Mouse (Mus musculus) intestine, embryonic 14.5 days (tissue): ENCODE data around the gene Usp4. TPM values are rescaled to one million over a fixed set of nuclear protein-coding genes. Genes with fewer than 3 reads are reported as not detected.

Experiments
- ATAC-seq: fragments of 200-750 bp; cut with Nextera tagmentation; replicated peaks from 2 replicates; pipeline ENCODE4 v1.8.0; 2017; ENCODE audit warnings: low read depth, moderate number of reproducible peaks, moderate TSS enrichment, moderate library complexity; ENCODE audit not compliant: low FRiP score, low TSS enrichment
- DNase-seq: peaks from one replicate; pipeline ENCODE4 v3.0.0-alpha.2; 2018; ENCODE audit warnings: low spot score
- H3K27ac ChIP-seq: fragments of 300-500 bp; sonication (generic); 2 replicates; pipeline ENCODE4 v1.5.1; 2014; ENCODE audit warnings: low read depth, mild to moderate bottlenecking, control low read depth
- H3K27me3 ChIP-seq: fragments of 300-500 bp; sonication (generic); replicated peaks from 2 replicates; pipeline ENCODE4 v1.6.1; 2014; ENCODE audit warnings: low read length, control low read depth; ENCODE audit not compliant: control insufficient read depth, insufficient read depth
- H3K36me3 ChIP-seq: fragments of 300-500 bp; sonication (generic); 2 replicates; pipeline ENCODE4 v1.6.1; 2014; ENCODE audit warnings: low read length, control low read depth; ENCODE audit not compliant: control insufficient read depth, insufficient read depth
- H3K4me1 ChIP-seq: fragments of 300-500 bp; sonication (generic); replicated peaks from 2 replicates; pipeline ENCODE4 v1.6.1; 2014; ENCODE audit warnings: low read length, control low read depth, mixed read lengths; ENCODE audit not compliant: control insufficient read depth, insufficient read depth
- H3K4me2 ChIP-seq: fragments of 300-500 bp; sonication (generic); 2 replicates; pipeline ENCODE4 v1.6.1; 2014; ENCODE audit warnings: low read length
- H3K4me3 ChIP-seq: fragments of 300-500 bp; sonication (generic); 2 replicates; pipeline ENCODE4 v1.5.1; 2014; ENCODE audit warnings: low read depth, low read length, control low read depth, mixed read lengths
- H3K9ac ChIP-seq: fragments of 300-500 bp; sonication (generic); 2 replicates; pipeline ENCODE4 v1.6.1; 2014; ENCODE audit warnings: mild to moderate bottlenecking, low read length
- H3K9me3 ChIP-seq: fragments of 300-500 bp; sonication (generic); 2 replicates; pipeline ENCODE4 v1.6.1; 2016; ENCODE audit warnings: low read length, control low read depth; ENCODE audit not compliant: control insufficient read depth
- WGBS: fragments of 180-500 bp; shearing (Covaris S2); extraction: QIAGEN DNeasy Blood & Tissue Kit; methylation state at CpG from one replicate; pipeline ENCODE4 v1.1.7; 2014; 5-methylcytosine and 5-hydroxymethylcytosine counted together
- polyA plus RNA-seq: library from polyadenylated mRNA; unstranded; fragments of >200 nt; fragmentation: Nextera tagmentation; extraction: Ambion mirVana; gene quantifications from 2 replicates; pipeline ENCODE4 v1.2.1, GENCODE M21; 2014

The Usp4 gene
- polyA plus RNA-seq, 1 experiment from 2014 or later: 103 TPM

DNA sequence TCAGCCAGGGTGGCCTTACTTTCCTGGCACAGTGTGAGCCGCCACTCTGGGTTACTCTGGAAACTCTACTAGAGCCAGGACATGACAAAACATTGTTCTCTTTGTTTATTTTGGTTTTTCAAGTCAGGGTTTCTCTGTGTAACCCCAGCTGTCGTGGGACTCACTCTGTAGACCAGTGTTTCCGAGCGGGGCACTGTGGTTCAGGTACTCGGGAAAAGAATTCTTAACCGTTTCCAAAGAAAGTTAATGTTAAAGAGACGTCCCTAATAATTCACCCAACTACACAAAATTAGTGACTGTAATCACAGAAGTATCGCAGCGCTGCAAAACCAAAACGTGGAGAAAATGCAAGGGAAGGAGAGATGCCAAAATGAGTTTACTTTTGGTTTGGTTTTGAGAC lies 40.9 kb downstream of the Usp4 start:
- 81% methylated on average over 10 of the region's 10 CpGs for WGBS
- H3K4me3 ChIP-seq: no peak overlapping the region
- no peak overlapping the region for H3K4me2 ChIP-seq
- no peak for DNase-seq
- H3K36me3 ChIP-seq: peaks cover 98% of the 10 kb centered on the region
- no peak overlapping the region for H3K27ac ChIP-seq
- H3K9ac ChIP-seq: no peak overlapping the region
- H3K9me3 ChIP-seq: no peaks in the 10 kb centered on the region
- ATAC-seq: no peak
- H3K27me3 ChIP-seq: no peaks in the 10 kb centered on the region
- no peaks in the 10 kb centered on the region for H3K4me1 ChIP-seq

- Histone ChIP-seq H3K9me3 (no peaks in the 10 kb centered on the region), H3K27ac (no peak overlapping the region), H3K36me3 (peaks cover 92% of the 10 kb centered on the region), H3K4me3 (no peak overlapping the region), H3K9ac (no peak overlapping the region), H3K4me2 (no peak overlapping the region), H3K4me1 (no peaks in the 10 kb centered on the region), H3K27me3 (no peaks in the 10 kb centered on the region)
- DNase-seq (no peak), ATAC-seq (no peak)
- 79% methylated on average over 6 of the region's 6 CpGs for WGBS
Observed at GRCm38 (mm10) chr9:108389220-108389619, 41.6 kb downstream of the Usp4 start.

GRCm38 (mm10) chr9:108392676-108393075 lies 45.0 kb downstream of the Usp4 start, which contains the start of gene 1700102P08Rik:
TSS of gene 1700102P08Rik (plus strand) at chr9:108392805.
- no peak for ATAC-seq
- H3K27ac ChIP-seq: no peak within 1 kb of the TSS
- peaks cover 58% of the 10 kb centered on the region for H3K36me3 ChIP-seq
- H3K27me3 ChIP-seq: no peaks in the 10 kb centered on the region
- no peak for DNase-seq
- no peak within 1 kb of the TSS for H3K9ac ChIP-seq
- no peaks in the 10 kb centered on the region for H3K4me1 ChIP-seq
- no peak within 1 kb of the TSS for H3K4me2 ChIP-seq
- 71% methylated on average over 18 of the region's 18 CpGs for WGBS
- H3K9me3 ChIP-seq: no peaks in the 10 kb centered on the region
- H3K4me3 ChIP-seq: no peak within 1 kb of the TSS

GRCm38 (mm10) chr9:108394191-108394590 lies 46.5 kb downstream of the Usp4 start:
- H3K27ac ChIP-seq: no peak overlapping the region
- WGBS: 93% methylated on average over 6 of the region's 6 CpGs
- no peaks in the 10 kb centered on the region for H3K9me3 ChIP-seq

GRCm38 (mm10) chr9:108395427-108395826 lies 47.8 kb downstream of the Usp4 start:
- no peak for ATAC-seq
- WGBS: 93% methylated on average over 1 of the region's 1 CpGs
- no peak overlapping the region for H3K9ac ChIP-seq

More at GRCm38 (mm10) chr9:108394191-108394590, 46.5 kb downstream of the Usp4 start:
- H3K4me1 ChIP-seq: no peaks in the 10 kb centered on the region
- no peak for DNase-seq
- H3K27me3 ChIP-seq: no peaks in the 10 kb centered on the region
- peaks cover 43% of the 10 kb centered on the region for H3K36me3 ChIP-seq
- ATAC-seq: no peak
- no peak overlapping the region for H3K4me3 ChIP-seq
- H3K4me2 ChIP-seq: no peak overlapping the region
- no peak overlapping the region for H3K9ac ChIP-seq

DNA sequence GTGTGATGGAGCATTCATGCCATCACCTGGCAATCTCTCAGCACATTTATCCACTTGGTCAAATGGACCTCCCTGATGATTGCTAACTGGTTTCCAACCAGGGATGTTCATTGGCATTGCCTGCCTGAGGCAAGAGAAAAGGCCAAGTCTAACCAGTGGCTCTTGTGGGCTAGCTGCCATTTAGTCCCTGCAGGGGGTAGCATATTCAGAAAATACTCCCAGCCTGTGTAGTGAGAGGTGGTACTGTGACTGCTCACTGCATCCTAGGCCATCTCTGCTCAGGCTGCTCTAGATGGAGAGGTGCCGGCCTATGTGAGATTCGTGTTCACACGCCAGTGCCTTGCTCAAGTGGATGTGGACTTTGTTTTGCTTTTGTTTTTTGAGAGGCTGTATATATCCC lies 50.7 kb downstream of the Usp4 start:
- Histone ChIP-seq H3K9me3 (no peaks in the 10 kb centered on the region), H3K4me2 (no peak overlapping the region), H3K9ac (no peak overlapping the region), H3K27ac (no peak overlapping the region), H3K4me1 (peaks cover 2% of the 10 kb centered on the region; the same call in 1 of the 2 replicates), H3K36me3 (peaks cover 2% of the 10 kb centered on the region), H3K4me3 (no peak overlapping the region), H3K27me3 (no peaks in the 10 kb centered on the region)
- 94% methylated on average over 3 of the region's 3 CpGs for WGBS
- no peak for DNase-seq
- ATAC-seq: no peak

More at GRCm38 (mm10) chr9:108395427-108395826, 47.8 kb downstream of the Usp4 start:
- Histone ChIP-seq H3K27ac (no peak overlapping the region), H3K4me1 (no peaks in the 10 kb centered on the region), H3K4me2 (no peak overlapping the region), H3K9me3 (no peaks in the 10 kb centered on the region), H3K36me3 (peaks cover 31% of the 10 kb centered on the region), H3K4me3 (no peak overlapping the region), H3K27me3 (no peaks in the 10 kb centered on the region)
- DNase-seq: no peak

DNA sequence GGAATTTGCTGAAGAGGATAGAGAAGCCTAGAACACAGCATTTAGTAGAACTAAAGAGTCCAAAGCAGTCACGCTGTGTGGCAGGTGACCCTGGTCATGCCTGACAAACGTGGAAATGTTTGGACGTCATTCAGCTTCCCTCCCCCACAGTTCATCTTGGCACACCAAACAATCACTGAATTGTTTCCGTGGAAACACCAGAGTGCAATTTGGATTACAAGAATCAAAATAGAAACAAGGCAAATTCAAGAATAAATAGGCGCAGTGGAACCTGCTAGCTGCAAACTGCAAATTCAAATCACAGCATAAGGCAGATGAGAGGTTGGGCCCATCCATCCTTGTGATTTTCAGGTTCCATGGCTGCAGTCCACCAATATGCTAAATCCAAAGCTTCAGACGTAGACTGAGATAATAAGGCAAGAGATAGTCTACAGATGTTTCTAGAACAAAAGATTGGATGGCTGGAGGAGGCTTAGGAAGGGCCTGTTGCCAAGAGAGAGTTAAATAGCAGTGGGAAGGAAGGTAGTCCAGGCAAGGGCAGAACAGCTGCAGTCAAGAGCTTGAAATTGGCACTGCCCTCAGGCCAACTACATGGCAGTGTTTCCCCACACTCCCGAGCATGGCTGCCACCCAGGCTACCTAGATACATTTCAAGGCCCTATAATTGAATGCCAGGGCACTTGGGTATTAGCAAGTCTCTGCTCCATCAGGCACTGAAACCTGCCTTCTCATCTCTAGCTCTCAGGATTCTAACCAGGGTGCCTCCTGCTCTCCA lies 53.7 kb downstream of the Usp4 start:
- DNase-seq (no peak), ATAC-seq (no peak)
- Histone ChIP-seq H3K4me3 (no peak overlapping the region), H3K4me1 (peaks cover 2% of the 10 kb centered on the region; the same call in 1 of the 2 replicates), H3K27me3 (no peaks in the 10 kb centered on the region), H3K9me3 (no peaks in the 10 kb centered on the region), H3K36me3 (no peaks in the 10 kb centered on the region), H3K27ac (peak overlapping the region; percentile 84), H3K4me2 (no peak overlapping the region), H3K9ac (no peak overlapping the region)
- WGBS: 74% methylated on average over 7 of the region's 7 CpGs

GRCm38 (mm10) chr9:108403081-108403480 lies 55.4 kb downstream of the Usp4 start:
- Histone ChIP-seq H3K4me2 (no peak overlapping the region), H3K4me1 (peaks cover 2% of the 10 kb centered on the region; the same call in 1 of the 2 replicates), H3K27me3 (no peaks in the 10 kb centered on the region), H3K36me3 (no peaks in the 10 kb centered on the region), H3K4me3 (no peak overlapping the region), H3K9me3 (no peaks in the 10 kb centered on the region), H3K27ac (peak overlapping the region; percentile 80; the same call in 1 of the 2 replicates), H3K9ac (no peak overlapping the region)
- 73% methylated on average over 4 of the region's 4 CpGs for WGBS
- ATAC-seq (no peak), DNase-seq (no peak)

- Histone ChIP-seq H3K4me1 (peaks cover 2% of the 10 kb centered on the region; the same call in 1 of the 2 replicates), H3K9ac (no peak overlapping the region), H3K27me3 (no peaks in the 10 kb centered on the region), H3K4me3 (no peak overlapping the region), H3K4me2 (no peak overlapping the region), H3K36me3 (no peaks in the 10 kb centered on the region), H3K27ac (no peak overlapping the region), H3K9me3 (no peaks in the 10 kb centered on the region)
- no peak for DNase-seq
- WGBS: 79% methylated on average over 8 of the region's 8 CpGs
- ATAC-seq: no peak
Observed at GRCm38 (mm10) chr9:108404451-108404850, 56.8 kb downstream of the Usp4 start.
